Mouse (Mus musculus) Muller cell, postnatal 12 days (primary cell): ENCODE measurements around the gene Kalrn.

ENCODE experiments used
- DNase-seq: peaks from one replicate; pipeline ENCODE4 v3.0.0-alpha.2; 2015; ENCODE audit errors: inconsistent ontology term

Gene Kalrn

DNA sequence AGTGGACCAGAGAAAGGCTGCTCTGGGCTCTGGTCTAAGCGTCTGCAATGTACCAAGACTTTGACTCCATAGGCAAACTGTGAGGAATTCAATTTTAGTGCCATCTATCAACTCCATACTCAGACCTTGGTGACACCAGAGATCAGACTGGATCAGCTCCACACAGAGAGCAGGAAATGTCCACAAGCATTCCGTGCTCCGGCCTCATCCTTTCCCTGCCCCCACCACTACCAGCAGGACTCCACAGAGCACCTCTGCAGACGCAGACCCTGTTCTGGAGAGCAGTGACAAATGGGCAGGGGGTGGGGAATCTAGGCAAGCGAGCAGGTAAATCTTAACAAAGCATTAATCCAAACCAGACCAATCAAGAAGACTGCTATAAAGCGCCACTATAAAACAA lies 15.4 kb downstream of the Kalrn start:
- no peak for DNase-seq

DNA sequence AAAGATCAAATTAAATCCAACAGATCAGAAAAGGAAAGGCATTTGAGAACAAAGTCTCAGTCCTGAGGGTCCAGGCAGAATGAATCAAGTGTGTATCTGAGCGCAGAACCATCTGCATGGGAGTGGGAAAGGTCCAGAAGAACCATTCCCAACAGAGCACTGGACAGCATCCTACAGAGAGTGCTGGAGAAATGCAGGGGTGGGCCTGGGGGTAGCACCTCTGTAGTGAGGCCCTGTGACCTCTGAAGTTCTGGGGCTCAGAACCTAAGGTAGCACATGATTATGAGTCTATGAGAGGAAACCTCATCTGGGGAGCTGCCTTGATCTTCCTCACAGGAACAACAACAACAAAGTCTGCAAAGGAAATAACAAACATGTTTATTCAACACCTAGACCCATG lies 20.6 kb downstream of the Kalrn start:
- no peak for DNase-seq

DNA sequence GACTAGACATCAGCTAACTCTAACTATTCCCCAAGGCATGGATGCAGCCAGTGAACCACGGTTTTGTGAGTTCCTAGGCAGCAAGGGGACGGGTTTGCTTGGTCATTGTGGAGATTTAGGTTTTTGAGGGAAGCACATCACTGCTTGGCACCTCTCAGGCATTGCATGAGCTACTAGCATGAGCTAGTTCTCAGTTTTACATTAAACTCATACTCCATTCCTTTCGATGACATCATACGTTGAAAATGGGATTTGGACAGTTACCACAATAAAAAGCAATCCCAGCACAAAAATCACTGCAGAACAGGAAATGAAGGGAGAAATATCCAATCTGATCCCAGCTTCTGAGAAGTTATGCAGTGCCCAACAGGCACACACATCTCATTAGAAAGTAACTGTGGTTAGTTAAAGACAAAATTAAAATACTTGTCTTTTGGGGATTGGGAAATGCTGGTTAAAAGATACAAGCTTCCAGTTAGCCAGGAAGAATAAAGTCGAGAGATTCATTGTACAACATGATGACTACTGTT lies 23.8 kb downstream of the Kalrn start:
- DNase-seq, result peak; percentile 48

DNA sequence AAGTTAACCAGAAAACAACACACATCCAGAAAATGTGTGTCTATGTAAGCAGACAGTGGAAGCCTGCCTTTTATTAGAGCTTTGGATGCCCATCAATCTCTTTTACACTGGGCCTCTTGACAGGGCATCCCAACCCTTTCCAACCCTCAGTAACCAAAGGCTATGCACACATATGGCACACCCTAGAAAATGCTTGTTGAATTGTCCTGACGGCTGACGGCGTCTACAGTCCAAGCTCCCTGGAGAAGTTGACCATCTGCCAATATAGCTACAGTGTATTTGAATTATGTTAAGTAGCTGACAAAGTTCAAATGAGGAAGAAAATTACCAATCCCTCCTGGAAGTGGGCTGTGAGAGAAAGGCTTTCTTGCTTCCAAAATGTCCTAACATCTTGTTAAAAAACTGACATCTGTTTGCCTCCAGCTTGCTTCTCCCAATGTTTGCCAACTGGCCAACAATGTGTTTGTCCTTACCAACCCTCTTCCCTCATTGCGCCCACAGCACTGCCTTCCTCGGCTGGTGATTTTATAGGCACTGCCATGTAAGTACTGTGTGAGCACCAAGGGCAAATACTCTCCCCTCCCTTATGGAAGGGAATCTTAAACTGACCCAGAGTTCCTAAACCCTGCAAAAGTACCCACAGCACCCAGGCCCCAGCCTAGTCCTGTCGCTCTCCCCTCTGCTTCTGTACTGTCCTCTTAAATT lies 26.4 kb downstream of the Kalrn start:
- no peak for DNase-seq

GRCm38 (mm10) chr16:34543754-34544153 lies 29.6 kb downstream of the Kalrn start:
- DNase-seq, result no peak

GRCm38 (mm10) chr16:34542341-34542740 lies 31.0 kb downstream of the Kalrn start:
- no peak for DNase-seq

- peak; percentile 61 for DNase-seq
These were observed 34.6 kb downstream of the Kalrn start for GRCm38 (mm10) chr16:34538679-34539185.

GRCm38 (mm10) chr16:34536300-34536699 lies 37.0 kb downstream of the Kalrn start:
- peak; percentile 67 for DNase-seq

DNA sequence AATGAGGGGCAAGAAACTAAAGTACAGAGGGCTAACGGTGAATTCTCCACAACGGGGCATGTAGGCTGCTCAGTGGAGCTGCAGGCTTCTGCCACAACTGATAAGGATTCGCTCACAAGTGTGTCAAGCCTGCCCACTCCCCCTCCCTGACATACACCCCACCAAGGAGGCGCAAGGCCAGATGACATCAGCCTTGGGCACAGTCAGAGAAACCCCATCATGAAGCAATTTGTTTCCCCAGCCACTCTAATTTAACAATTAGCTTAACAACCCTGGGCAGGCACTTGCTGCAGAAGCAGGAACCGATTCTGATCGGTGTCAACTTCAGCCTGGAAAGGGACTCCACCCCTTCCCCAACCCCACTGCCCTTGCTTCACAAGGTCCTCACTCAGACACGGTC lies 38.2 kb downstream of the Kalrn start:
- peak; percentile 37 for DNase-seq

- no peak for DNase-seq
These were observed 41.8 kb downstream of the Kalrn start for GRCm38 (mm10) chr16:34531506-34531905.

GRCm38 (mm10) chr16:34530029-34530428 lies 43.3 kb downstream of the Kalrn start:
- DNase-seq, result no peak

DNA sequence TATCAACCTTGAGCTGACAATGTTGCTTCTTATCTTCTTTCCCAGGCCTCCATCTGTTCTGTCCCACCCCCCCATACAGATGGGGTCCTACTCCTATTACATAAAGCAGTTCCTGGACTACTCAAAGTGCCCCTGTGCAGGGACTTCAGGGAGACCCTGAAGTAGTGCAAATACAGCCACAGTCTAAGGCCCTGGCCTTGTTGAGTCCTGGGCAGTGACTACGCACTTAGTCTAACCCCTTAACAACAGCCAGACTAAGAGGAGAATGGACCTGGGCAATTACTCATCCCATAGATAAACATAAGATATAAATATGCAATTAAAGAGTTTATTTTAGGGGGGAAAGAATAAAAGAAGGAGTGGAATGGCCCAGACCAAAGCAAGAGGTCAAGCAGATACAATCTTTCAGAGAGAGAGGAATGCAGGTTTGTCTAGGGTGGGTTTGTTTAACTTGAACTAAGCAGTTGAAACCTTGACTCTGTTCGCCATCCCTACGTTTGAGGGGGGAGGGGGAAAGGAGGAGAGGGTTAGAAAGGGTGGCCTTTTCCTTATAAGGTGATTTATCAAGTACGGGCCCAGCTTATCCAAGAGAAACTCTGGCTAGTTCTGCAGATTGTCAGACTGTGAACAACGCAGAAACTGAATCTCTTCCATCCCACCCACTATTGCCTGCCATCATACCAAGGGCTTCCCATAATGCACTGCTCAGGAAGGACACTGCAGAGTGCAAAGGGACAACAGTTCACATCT lies 44.9 kb downstream of the Kalrn start:
- peak; percentile 30 for DNase-seq

GRCm38 (mm10) chr16:34526378-34526777 lies 47.0 kb downstream of the Kalrn start:
- DNase-seq, result no peak

DNA sequence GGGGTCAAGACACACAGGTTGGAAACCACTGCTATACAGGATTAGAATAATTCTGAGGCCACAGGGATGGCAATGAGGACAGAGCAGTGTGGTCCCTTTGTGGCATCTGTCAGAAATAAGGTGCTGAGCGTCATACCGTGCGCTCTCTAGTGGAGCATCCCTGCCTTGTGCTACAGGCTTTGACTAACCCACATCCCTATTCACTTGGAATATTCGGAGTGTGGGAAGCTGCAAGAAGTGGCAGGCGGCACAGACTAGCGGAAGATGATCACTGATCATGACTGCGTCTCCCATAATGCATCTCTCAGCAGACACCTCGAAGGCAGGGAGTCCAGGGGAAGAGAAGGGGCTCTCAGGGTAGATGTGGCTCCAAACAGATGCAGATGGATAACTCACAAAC lies 47.5 kb downstream of the Kalrn start:
- DNase-seq, result no peak

DNA sequence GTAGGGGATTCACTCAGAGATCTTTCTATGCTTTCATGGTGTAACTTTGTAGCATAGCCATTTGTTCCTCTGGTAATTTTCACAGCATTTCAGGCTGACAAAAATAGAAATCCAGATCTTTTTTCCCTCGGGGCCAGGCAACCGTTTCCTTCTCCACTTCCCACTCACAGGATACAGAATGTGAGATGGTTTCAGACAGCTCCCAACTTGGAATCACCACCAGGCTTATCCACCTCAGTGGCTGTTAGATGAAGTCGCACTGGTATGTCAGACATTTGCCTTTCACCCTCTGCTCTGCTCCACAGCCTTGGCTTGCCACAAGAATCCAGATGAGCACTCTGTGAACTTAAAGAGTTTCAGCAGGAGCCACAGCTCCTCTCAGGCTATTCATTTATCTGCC lies 48.1 kb downstream of the Kalrn start:
- peak; percentile 22 for DNase-seq

DNA sequence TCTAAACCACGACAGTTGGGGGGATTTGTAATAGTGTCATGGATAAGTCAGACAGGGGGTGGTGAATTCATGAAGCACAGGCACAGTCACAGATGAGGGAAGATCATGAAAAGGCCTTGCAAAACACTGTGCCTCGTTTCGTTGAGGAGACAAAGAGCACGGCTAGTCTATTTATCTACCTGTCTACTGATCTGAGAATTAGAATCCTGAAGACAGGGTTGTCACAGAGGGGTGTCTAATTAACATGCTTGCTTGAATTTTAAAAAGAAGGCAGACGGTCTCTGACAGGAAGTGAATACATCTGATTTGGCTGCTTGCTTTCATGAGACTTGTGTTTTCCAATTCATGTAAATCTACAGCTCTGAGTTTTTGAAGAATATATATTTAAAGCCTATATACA lies 52.3 kb downstream of the Kalrn start:
- no peak for DNase-seq

DNA sequence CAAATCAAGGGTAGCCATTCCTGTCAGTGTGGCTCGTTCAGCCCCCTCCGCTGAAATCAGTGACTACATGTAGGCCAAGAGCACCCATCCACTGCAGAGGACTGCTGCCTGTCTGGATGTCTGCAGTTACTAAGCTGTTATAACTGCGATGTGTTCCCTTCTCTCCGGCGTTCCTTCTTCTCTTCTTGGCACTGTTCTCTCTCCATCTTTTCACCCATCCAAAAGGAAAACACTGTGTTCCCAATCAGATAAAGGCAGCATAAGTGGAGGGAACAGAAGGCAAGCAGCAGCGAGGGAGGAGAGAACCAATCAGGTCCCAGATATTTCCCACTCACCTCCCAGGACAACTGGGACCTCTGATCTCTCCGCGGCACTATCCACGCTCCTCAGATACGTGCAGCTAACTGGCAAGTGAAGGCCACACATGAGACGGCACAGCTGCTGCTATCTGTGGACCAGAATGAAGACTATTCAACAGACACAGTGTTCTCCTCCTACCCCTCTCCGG lies 56.4 kb downstream of the Kalrn start:
- no peak for DNase-seq

- DNase-seq, result no peak
These were observed 57.8 kb downstream of the Kalrn start for GRCm38 (mm10) chr16:34515485-34515884.

DNA sequence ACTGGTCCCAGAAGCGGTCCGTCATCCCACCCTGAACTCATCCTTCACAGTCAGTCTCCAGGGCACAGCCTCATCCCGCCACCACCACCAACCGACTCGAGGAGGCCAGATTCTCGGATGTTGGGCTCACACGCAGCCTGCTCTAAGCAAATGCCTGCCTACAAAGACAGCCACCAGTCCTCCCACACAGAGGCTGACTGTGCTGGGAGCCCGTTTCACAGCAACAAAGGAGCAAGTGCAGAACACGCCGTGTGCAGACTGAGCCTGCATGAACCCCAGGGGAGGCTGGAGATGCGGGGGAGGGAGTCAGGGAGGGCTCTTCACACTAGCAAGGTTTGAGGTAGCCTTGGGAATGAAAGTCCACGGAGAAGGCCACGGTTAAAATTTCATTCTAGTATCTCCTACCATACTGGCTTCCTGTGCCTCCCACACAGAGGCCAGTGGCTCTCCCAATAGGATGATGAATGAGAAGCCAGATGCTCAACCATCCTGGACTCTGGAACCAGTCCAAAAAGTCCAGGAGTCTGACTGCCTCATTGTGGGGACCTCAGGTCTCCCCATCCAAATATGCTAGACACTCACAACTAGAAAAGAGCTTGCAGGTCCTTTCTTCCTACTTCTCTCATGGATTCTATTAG lies 59.3 kb downstream of the Kalrn start:
- DNase-seq, result no peak

GRCm38 (mm10) chr16:34512326-34512725 lies 61.0 kb downstream of the Kalrn start:
- no peak for DNase-seq

DNA sequence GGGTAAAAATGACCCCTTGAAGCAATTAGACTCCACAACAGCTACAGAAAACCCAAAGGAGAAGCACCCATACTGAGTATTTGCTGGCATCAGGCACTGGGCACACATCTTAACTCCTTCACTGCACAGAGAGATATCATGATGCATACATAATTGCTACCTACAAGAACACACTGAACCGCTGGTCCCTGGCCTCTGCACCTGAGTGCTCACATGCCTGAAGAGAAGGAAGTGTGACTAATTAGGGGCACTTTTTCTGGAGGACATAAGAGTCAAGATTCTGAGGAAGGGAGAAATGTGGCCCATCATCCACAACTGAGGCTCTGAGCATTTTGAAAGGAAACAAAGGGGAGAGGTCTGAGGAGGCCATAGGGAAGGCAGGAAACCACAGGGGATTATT lies 65.2 kb downstream of the Kalrn start:
- no peak for DNase-seq

DNA sequence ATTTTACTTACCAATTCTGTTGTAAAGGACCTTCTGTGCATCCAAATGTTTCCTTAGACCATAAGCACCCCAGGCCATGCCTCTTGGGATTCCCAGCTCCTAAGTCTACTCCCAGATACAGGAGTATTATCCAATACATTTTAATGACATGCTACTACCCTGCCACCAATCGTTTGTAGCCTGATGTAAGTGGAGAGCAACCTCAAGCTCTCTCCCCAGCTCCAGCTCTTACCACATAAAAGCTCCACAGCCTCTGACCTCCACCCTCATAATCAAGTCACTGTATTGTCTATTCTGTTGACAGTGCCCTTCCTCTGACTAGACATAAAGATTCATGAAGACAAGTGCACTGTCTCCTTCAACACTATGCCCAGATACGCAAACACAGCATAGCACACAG lies 67.3 kb downstream of the Kalrn start:
- DNase-seq, result no peak
